Mouse (Mus musculus): ENCODE results near the gene Gpr173.
"Not testable (repeated sequence)": the region's sequence is repeated elsewhere in the genome, so short reads cannot be mapped to it uniquely, and the experiment has no call there.

The Gpr173 gene

DNA sequence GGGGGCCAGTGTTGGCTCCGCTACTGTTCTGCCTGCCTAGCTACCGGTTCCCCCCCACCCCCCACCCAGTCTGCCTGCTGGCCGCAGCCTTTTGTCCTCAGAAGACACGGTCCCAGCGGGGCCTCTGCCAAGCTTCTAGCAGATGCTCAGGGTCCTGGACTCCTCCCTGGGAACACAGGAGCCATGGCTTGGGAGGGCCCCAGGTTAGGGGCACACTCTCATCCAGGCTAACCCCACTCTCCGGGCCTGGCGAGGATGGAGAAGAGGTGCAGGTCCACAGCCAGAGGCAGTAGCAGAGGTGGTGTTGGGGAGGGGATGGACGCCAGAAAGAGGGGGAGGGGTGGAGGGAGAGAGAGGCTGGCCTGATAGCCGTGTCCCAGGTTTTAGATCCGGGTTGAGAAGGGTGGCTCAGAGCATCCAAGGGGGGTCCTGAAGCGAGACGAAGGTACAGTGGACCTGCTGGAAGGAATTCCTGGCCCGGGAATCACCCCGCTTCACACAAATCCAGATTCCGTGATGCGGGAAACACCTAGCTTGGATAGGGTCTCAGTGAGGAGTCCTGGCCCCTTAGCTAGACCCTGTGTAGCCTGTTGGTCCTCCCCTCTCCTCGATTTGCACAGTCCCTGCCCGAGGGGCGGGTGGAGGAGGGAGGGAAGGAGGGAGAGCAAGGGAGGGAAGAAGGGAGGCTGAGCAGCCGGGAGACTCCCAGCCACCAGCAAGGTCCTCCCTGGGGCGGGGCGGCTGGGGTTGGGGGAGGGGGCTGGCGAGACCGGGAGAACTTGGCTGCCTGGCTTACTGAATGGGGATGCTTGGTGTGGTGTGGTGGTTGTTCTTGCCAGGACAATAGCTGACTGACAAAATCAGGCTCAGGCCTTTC, at the start of gene Gpr173:
Gene Gpr173, minus strand, starts transcription at position 308 of the 877 bp plus-strand sequence.
- peak; percentile 14 for DNase-seq

DNA sequence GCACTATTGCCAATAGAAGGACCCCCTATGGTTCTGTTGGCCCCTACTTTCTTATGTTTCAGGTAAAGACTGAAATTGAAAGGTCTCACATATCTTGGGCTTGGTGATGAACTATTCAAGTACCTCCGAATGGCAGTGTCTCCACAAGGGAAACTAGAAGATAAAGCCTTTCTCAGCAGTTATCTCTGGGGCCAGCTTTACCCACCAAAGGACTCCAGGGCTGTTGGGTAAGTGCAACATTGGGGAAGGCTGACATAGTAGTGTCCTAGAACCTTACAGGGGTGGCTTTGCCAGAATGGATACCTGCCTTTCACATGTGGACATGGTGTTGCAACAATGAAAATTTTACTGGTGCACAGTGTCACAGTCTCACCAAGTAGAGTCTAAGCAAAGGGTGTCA, 34.7 kb upstream of the Gpr173 start:
- no peak for DNase-seq

- no peak for DNase-seq
These were observed 31.6 kb upstream of the Gpr173 start for GRCm38 (mm10) chrX:152400096-152400495.

DNA sequence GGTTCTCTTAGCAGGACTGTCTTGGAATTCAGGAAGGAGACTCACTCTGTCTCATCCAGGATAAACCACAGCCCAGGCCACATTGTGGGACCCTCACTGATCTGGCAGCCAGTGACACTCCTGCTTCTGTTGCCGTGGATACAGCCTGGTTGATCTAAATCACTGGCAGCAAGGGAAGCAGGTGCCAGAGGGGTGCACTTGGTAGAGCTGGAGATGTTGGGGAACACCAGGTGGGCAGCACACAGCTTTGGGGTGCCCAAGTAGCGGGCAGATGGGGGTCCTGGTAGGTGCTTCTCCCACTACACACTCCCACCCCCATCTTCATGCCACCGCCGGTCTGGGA, 479 bp downstream of the Gpr173 start:
- no peak for DNase-seq

DNA sequence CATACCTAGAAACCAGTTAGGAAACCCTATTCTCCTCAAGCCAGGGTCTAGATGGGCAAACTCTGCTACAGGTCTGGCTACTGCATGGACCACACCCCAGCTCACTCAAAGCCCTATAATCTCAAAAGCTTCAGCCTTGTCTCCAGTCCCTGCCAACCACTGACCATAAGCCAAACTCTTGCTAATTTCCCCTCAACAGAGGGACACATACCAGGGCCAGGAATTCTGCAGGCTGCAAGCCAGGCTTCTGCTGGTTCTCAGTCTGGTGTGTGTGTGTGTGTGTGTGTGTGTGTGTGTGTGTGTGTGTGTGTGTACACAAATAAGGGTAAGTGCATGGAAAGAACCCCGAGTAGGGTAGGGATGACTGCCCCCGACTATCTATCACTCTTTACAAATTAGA, 2.1 kb downstream of the Gpr173 start:
- no peak for DNase-seq

DNA sequence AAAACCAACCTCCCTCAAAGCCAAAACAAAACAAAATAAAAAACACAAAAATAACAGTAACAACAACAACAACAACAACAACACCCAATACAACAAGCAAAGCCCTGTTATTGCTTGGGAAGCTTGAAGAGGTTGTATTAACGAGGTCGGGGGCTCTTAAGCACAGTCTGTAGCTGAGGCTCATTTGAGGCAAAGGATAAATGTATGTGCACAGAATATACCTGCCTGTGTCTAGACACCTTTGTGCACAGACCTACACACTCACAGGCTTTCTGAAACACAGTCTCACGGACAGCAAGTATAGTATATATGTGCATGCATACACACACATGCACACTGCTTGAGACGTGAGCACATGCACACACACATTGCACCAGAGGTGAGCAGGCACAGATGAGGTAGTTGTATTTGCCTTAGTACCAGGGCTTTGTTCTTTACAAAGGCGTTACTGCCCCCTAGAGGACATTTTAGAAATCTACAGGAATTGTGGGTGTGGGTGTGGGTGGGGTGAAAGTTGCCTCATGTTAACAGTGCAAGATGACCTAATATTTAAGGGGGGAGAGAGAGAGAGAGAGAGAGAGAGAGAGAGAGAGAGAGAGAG, 15.9 kb downstream of the Gpr173 start:
- DNase-seq: peak; percentile 21

GRCm38 (mm10) chrX:152347041-152347440, 21.5 kb downstream of the Gpr173 start:
- DNase-seq: no peak

- no peak for DNase-seq
These were observed 21.9 kb downstream of the Gpr173 start for GRCm38 (mm10) chrX:152346587-152346986.

DNA sequence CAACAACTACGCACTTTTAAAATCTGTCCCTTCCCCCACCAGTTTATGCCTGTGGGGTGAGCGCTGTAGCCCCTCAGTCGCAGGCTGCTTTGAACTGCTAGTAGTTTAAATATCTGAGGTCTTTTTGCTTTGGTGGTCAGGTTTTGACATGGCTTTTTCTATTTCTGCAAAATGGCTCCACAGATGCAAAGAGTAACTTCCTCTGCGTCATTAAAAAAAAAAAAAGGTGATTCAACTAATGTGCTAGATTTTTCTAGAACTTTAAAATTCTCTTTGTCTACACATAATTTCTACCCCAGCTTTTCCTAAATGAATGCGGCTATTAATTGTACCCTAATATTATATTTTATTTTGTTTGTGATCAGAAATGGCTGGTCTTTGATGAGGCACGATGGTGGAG, 25.6 kb downstream of the Gpr173 start:
- no peak for DNase-seq

DNA sequence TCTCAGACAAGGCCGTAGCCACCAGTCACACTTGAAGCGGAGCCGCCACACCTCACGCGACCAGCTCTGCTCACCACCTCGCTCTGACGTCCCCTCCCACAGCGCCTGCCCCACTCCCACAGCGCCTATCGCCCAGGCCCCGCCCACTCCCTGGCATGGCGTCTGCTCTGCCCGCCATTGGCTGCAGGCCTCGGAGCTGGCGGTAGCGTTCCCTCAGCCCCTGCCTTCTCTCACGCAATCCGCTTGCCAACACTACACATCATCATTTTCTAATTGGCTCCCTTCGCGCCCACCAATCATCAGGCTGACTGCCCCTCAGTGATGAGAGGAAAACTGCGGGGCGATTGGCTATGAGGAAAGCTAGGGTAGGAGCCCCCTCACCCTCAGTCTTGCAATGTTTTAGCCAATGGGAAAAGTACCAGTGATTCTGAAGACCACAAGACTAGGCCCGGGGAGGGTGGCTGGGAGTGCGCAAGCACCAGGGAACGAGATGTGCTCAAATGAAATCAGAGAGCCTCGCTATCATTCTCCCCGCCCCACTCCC, 26.1 kb downstream of the Gpr173 start, which contains the start of gene Tspyl2:
Gene Tspyl2, minus strand, starts transcription at position 68 of the 544 bp plus-strand sequence.
- peak; percentile 96 for DNase-seq

DNA sequence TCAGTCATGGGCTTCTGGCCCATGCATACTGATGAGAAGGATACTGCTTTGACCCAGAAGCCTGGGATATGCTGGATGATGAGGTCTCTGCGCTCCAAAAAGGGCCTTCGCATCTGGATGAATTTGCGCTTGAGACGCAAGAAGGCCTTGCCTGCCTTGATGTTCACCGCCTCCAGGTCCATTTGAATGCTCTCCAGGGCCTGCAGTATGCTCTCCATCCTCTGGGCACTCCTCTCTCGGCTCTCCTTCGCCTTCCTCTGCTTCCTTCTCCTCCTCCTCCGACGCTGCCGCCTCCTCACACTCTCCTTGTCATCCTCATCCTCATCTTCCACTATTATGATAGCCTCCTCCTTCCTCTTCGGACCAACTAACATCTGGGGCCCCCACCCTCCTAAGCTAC, 27.0 kb downstream of the Gpr173 start:
- no peak for DNase-seq

GRCm38 (mm10) chrX:152336546-152337332, 31.8 kb downstream of the Gpr173 start:
- peak; percentile 95 for DNase-seq

GRCm38 (mm10) chrX:152336123-152336522, 32.4 kb downstream of the Gpr173 start:
- DNase-seq: not testable (repeated sequence)

DNA sequence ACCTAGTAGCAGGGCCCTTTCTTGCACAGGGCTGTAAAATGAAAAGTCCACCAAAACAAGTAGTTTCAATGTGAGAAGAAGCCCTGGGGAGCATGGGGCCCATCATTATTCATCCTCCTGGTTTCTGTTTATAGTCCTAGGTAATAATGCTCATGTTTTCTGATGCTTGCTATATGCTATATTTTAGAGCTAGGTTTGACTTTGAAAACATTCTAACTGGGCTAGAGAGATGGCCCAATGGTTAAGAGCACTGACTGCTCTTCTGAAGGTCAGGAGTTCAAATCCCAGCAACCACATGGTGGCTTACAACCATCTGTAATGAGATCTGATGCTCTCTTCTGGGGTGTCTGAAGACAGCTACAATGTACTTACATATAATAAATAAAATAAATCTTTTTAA, 39.1 kb downstream of the Gpr173 start:
- not testable (repeated sequence) for DNase-seq

DNA sequence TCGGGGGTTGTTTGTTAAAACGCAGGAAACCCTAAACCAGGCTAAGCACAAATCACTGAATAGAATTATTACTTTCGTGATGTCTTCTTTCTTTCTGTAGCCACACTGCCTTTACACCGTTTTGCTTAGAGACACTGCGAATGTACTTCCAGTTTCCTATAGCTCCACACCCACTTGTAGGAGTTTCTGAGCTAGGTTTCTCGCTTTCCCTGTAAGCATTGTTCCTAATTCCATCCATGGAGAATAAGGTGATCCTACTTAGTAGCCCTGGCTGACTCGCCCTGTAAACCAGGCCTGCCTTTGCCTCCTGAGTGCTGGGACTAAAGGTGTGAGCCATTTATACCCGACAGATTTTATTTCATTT, 40.8 kb downstream of the Gpr173 start:
- no peak for DNase-seq

DNA sequence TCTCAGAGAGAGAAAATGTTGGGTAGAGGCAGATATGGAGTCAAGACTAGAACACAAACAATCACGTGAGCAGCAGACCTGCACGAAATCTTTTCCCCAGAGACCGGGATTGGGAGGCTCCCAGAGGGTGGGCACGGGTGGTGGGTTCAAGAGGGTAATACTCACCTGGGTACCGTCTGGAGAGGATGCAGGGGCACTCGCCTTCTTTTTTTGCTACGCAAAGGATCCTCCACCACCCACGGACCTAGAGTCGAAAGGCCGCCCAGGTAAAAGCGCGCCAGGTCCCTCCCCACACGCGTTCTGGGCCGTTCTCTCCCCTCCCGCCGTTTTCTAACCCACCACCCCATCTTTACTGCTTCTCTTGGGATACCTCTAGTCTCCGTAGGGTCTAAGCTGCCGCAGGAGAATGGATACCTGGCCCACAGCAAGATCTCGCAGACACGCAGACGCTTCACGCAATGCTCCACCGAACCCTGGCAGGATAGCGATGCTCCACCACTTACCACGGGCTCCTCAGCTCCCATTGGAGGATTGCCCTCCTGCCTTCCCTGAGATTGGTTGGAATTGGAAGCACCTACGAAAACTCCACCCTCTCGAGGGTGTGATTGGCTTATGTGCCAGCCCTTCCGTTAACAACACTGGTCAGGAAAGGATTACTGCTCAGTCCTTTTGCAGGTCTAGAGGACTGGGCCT, 41.4 kb downstream of the Gpr173 start, which contains the start of gene Kantr:
Gene Kantr, minus strand, starts transcription at position 500 of the 693 bp plus-strand sequence.
- peak; percentile 84 for DNase-seq

DNA sequence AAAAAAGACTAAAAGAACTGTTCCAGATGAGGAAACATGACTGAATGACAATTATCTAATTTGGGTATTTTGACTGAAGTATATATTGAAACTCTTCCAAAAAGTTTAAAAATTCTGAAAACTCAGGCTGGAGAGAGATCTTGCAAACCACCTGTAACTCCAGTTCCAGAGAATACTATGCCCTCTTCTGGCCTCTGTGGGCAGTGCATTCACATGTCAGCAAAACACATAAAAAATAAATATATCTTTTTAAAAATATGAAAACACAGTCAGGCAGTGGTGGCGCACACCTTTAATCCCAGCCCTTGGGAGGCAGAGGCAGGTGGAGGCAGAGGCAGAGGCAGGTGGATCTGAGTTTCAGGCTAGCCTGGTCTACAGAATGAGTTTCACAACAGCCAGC, 44.9 kb downstream of the Gpr173 start:
- DNase-seq: no peak

DNA sequence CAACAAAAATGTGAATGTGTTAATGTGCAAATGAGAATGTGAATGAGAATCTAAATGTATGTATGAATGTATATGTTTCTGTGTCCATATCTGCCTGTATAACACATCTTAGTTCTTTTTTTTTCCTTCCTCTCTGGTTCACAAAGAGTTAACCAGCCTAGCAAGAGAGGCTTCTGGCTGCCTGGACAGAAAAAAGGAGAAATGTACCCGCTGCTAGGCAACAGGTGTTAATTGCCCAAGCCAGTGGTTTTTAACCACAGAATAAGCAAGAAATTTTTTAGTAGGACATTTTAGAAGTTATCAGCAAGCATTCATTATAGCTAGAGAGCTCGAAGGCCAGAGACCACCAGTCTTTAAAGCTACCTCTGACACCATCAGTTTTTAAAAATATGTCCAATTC, 45.7 kb downstream of the Gpr173 start:
- DNase-seq: no peak

GRCm38 (mm10) chrX:152320535-152320934, 48.0 kb downstream of the Gpr173 start:
- no peak for DNase-seq

- peak; percentile 9 for DNase-seq
These were observed 60.6 kb downstream of the Gpr173 start for GRCm38 (mm10) chrX:152307942-152308341.

GRCm38 (mm10) chrX:152307371-152307770, 61.1 kb downstream of the Gpr173 start:
- DNase-seq: no peak

DNA sequence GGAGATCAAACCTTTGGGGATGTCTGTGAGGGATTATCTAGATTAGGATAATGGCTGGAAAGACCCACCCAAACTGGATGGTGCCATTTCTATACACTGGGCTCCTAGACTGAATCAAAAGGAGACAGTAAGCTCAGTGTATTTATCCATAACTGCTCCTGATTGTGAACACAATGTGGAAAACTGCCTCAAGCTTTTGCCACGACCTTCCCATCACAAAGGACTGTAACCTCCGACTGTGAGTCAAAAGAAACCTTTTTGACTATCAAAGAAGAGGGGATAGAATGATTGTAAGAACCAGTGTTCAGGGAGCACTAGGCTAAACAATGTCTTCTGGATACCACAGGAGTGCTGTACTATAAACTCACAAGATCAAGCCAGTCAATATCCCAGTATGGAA, 62.3 kb downstream of the Gpr173 start:
- DNase-seq: no peak

All from kidney, adult 11 months (tissue).